Mouse (Mus musculus) thymus, postnatal 14 days (tissue): ENCODE data around the gene H3f3b.

ENCODE experiments used
- DNase-seq: peaks from one replicate; pipeline ENCODE4 v3.0.0; 2021

The H3f3b gene

DNA sequence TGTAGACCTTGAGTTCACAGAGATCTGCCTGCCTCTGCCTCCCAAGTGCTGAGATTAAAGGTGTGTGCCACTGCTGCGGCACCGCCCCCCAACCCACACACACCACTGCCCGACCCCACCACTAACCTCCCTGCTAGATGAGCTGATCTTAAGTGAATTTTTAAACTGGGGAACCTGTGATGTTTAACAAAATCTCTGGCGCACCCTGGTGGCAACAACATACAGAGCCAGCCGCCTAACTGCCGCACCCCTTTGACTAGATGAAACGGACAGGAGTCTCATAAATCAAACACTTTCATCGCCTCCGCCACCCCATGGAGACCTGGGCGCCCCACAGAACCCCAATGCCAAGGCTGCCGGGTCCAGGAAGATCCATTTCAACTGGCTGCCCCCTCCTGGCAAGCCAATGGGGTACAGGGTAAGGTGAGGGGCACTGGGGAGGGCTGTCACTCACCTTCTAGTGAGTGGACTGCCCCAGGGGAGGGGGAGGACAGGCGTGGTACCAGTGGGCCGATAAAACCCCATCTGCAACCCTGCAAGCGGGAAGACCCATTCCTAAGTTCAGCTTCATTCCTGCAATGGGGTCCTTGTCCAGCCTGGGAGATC is 28.1 kb downstream of the H3f3b start:
- peak; percentile 87 for DNase-seq

DNA sequence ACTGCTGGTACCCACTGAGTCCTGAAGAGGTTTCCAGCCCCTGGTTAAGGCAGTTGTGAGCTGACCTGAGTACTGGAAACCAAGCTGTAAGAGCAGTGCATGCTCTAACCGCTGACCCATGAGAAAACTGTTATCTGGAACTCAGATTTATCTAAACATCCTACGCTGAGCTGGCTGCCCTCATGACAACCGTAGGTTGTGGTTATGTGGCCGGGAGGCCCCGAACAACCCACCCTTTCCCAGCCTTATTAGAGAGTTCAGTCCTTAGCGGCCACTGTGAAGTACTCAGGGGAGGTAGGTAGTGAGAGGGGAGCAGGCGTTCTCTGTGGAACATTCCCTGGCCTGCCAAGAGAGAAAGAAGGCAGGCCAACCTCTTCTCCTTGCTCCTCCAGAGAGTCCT is 28.7 kb downstream of the H3f3b start:
- no peak for DNase-seq

DNA sequence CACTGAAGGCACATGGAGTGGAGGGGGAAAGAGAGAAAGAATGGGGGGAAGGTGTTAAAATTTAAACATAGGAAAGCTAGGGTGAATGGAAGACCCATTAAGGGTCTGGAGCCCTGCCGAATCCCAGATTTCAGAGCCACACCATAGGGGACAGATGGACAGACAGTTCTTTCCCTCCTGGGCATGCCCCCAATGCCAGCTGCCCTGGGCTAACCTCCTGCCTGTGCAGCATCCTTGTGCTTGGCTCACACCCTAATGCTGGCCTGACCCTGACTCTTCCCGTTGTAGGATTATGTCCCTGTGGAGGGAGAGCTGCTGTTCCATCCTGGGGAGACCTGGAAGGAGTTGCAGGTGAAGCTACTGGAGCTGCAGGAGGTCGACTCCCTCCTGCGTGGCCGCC is 30.1 kb downstream of the H3f3b start:
- DNase-seq = no peak

- DNase-seq = no peak
Observed at GRCm38 (mm10) chr11:115997047-115997446, 30.7 kb downstream of the H3f3b start.

DNA sequence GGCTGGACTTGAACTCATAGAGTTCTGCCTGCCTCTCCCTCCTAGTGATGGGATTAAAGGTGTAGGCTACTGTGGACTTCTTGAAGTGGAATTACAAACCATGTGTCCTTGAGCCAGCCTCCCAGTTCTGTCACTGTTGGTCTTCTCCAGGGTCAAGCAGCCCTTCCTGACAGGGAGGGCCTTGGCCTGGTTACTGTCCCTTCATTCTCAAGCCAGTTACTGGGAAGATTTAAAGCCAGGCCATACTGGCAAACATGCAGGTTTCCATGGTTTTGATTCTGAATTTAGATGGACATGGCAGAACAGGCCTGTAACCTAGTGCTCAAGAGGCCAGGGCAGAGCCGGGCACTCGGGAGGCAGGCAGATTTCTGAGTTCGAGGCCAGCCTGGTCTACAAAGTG is 32.5 kb downstream of the H3f3b start:
- DNase-seq = no peak

DNA sequence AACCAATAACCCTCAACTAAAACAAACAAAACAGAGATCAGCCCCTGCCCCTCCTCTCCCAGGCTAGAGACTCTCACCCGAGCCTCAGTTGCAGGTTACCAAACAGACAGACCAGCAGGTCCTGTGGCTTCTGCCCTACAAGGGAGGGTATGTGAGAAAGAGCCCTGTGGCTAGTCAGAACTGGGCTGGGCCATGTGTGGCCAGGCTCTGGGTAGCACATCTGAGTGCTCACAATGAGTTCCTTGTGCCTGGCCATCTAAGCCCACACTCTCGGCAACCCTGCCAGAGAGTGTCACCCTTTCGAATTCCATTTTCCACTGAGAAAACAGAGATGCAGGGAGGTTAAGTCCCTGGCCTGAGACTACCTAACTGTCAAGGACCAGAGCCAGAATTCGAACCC is 35.7 kb downstream of the H3f3b start:
- no peak for DNase-seq

GRCm38 (mm10) chr11:115989686-115990085 is 38.1 kb downstream of the H3f3b start:
- DNase-seq = no peak

GRCm38 (mm10) chr11:115983291-115983690 is 44.5 kb downstream of the H3f3b start:
- no peak for DNase-seq

GRCm38 (mm10) chr11:115982472-115982871 is 45.3 kb downstream of the H3f3b start:
- DNase-seq = no peak

- DNase-seq = no peak
Observed at GRCm38 (mm10) chr11:115975544-115975943, 52.2 kb downstream of the H3f3b start.

DNA sequence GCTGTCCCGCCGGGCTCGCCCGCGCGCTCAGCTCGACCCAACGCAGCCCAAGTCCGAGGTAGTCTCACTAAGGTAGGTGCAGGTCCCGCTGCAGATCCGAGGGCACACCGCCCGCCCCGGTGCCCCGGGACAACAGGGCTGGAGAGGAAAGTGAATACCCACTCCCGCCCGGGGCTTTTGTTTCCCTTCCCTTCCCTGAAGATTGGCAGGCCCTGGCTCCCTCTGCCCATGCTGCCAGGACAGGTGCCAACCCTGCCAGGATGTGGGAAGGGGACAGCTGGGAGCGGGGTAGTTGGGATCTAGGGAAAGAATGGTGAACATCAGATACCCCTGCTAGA is 52.7 kb downstream of the H3f3b start:
- no peak for DNase-seq

DNA sequence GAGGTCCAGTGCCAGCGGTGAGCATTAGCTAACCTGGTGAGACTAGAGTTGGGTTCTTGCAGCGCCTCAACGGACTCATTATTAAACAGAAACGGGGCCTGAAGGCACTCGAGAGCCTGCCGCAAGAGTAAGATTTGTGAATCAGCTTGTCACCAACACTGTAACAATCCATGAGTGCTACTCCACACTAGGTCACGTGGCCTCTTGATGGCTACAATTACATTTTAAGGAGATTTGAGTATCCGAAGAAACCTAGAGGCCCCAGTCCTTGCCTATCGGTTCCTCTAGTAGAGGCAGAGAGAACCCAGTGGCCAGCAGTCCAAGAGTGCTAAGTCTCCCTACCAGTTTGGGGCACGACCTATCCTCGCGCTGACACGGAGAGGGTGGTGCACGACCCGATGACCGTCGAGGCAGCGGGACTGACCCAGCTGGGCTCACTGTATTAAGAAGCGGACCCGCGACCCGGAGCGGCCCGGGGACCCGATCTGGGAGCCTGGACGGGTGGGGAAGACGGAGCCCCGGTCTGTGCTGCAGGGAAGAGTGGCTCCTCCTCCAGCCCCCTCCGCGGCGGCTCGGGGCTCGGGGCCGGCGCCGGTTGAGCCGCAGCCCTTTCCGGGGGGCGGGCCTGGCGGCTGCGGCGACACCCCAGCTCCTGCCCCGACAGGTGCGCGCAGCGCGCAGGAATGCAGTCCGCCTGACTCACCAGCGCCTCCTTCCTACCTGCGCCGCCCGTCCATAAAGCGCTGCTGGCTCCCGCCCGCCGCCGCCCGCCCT is 53.3 kb downstream of the H3f3b start, which contains the start of gene Itgb4:
Gene Itgb4 (plus strand): TSS at position 401 of the 774 bp plus-strand sequence.
- peak; percentile 88 for DNase-seq
